Mouse (Mus musculus): ENCODE measurements around the gene Gm2056.
"Not testable (repeated sequence)": the region's sequence is repeated elsewhere in the genome, so short reads cannot be mapped to it uniquely, and the experiment has no call there.

Gm2056 gene

GRCm38 (mm10) chr12:88026704-88027103 lies at the start of gene Gm2056:
Gm2056 (plus strand) TSS chr12:88027004.
- not testable (repeated sequence) for DNase-seq (ENCODE audit: low spot score in 2 of 2)

DNA sequence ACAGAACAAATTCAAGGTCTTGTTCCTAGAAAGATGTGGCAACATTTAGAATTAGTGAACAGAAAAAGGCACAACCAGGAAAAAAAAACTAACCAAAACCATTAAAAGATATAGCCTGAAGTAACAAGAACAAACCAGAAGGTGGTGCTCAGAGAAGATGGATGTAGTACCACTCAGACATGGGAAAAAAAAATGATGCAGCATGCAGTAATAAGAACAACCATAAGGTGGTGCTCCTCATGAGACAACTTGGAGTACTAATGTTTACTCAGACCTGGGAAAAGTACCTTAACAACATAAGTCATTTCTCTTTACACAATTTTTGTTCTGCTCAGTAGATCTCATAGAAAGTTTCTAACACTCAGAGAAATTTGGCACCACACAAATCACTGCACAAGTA lies 42.8 kb upstream of the Gm2056 start:
- not testable (repeated sequence) for DNase-seq (ENCODE audit: low spot score in 2 of 2)

DNA sequence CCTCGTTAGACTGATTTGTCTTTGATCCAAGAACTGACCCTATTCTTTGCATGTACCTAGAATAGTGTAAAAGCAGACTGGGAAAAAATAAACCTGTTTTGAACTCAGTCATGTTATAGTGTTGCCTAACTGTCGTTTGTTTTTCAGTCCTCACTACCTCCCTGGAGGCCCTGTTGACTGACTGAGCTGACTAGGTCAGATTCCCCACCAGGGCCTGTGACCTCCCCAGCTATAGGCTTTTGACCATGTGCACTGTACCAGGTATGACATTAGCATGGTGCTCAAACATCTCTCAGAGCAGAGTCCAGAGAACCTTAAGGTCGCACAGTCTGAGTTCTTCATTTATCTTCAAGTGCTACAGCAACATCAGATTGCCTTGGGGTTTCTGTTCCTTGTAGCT lies 22.7 kb upstream of the Gm2056 start:
- not testable (repeated sequence) for DNase-seq (ENCODE audit: low spot score in 2 of 2)

GRCm38 (mm10) chr12:88011548-88011947 lies 15.3 kb upstream of the Gm2056 start, which contains the start of gene Gm2075:
Gm2075 (plus strand) TSS chr12:88011848.
- DNase-seq (ENCODE audit: low spot score in 2 of 2) = not testable (repeated sequence)

- not testable (repeated sequence) for DNase-seq (ENCODE audit: low spot score in 2 of 2)
Observed at GRCm38 (mm10) chr12:88018671-88019070, 8.1 kb upstream of the Gm2056 start, which contains the start of gene Gm6803. Gm6803 (minus strand) TSS chr12:88018771.

- DNase-seq (ENCODE audit: low spot score in 2 of 2) = not testable (repeated sequence)
Observed at GRCm38 (mm10) chr12:88032250-88032649, 5.4 kb downstream of the Gm2056 start.

GRCm38 (mm10) chr12:88039062-88039461 lies 12.3 kb downstream of the Gm2056 start:
- DNase-seq (ENCODE audit: low spot score in 2 of 2) = not testable (repeated sequence)

- DNase-seq (ENCODE audit: low spot score in 2 of 2) = not testable (repeated sequence)
Observed at GRCm38 (mm10) chr12:88039703-88040102, 12.9 kb downstream of the Gm2056 start.

- not testable (repeated sequence) for DNase-seq (ENCODE audit: low spot score in 2 of 2)
Observed at GRCm38 (mm10) chr12:88045226-88045625, 18.4 kb downstream of the Gm2056 start.

Data from right cerebral cortex, postnatal 36 days (tissue).